Mouse (Mus musculus): ENCODE data around the gene Pde6d. TPM values are rescaled to one million over a fixed set of nuclear protein-coding genes. Genes with fewer than 3 reads are reported as not detected.
A peak's percentile ranks its signal among the peaks of the same experiment; 100 is the strongest.

Gene Pde6d
- polyA plus RNA-seq, 1 experiment: 74.9 TPM

DNA sequence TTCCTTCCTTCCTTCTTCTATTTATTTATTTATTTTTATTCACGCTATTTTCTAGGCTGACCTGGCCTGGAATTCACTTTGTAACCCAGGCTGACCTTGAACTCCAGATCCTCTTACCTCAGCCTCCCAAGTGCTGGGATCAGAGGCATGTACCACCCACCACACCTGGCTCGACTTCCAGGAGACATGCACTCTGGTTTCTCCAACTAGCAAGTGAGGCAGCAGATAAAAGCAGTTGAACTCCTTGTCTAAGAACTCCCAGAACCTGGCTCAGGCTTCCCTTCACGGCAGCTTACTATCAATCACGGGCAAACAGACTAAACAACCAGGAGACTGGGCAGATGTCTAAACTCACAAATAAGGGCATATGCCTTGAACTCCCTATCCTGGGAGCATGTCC lies 81.7 kb downstream of the Pde6d start:
- H3K4me3 ChIP-seq (ENCODE audit: insufficient read depth, low read length): no peak overlapping the region
- TF ChIP-seq CTCF (IDR thresholded peaks at IDR 0.05; ENCODE audit: extremely low read depth, insufficient read depth, low read length): no peak
- no peak for TF ChIP-seq POLR2A (IDR thresholded peaks at IDR 0.05; ENCODE audit: extremely low read depth, insufficient read depth, low read length)
- peak overlapping the region; percentile 30 for H3K27ac ChIP-seq (ENCODE audit: insufficient read depth, low read length)
- peaks cover 4% of the 10 kb centered on the region; the same call in 1 of the 2 replicates for H3K4me1 ChIP-seq (ENCODE audit: control insufficient read depth, insufficient read depth, low read length)

DNA sequence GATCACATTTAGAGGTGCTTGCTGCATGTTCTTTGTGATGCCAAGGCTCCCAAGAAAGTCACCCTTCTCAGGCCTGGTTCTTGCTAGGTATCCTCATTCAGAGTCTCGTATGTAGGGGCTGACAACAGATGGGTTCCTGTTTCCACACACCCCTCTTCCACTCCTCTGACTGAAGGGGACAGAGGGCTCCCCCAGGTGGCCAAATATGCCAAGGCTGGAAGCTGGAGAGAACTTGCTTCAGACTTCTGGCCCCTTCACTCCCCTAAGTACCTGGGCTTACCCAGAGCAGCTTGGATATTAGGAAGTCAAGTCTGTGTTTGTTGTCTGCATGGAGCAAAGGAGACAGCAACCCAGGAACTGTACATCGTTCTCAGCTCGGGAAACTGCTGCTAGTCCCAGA lies 82.5 kb downstream of the Pde6d start:
- Histone ChIP-seq H3K27ac (ENCODE audit: insufficient read depth, low read length) (no peak overlapping the region), H3K4me3 (ENCODE audit: insufficient read depth, low read length) (no peak overlapping the region), H3K4me1 (ENCODE audit: control insufficient read depth, insufficient read depth, low read length) (peaks cover 4% of the 10 kb centered on the region; the same call in 1 of the 2 replicates)
- TF ChIP-seq CTCF (IDR thresholded peaks at IDR 0.05; ENCODE audit: extremely low read depth, insufficient read depth, low read length) (peak; percentile 66), POLR2A (IDR thresholded peaks at IDR 0.05; ENCODE audit: extremely low read depth, insufficient read depth, low read length) (no peak)

DNA sequence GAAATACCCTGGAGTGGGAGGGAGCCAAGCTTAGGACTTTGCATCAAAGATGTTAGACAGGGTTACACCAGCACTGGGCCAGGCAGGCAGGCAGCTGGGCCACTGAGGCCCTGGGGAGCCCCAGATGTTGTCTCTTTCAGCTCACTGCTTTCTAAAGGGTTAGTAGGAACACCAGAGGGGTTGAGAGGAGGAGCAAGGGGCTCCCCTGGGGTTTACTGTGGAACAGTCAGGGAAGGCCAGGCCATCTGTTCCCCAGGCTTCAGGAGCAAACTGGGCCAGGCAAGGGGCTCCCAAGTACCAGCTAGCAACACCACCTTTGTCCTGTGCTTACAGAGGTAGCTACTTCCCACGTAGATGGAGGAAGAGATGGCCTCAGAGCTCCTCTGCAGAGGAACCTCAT lies 83.8 kb downstream of the Pde6d start:
- H3K4me1 ChIP-seq (ENCODE audit: control insufficient read depth, insufficient read depth, low read length): peaks cover 4% of the 10 kb centered on the region; the same call in 1 of the 2 replicates
- no peak for TF ChIP-seq CTCF (IDR thresholded peaks at IDR 0.05; ENCODE audit: extremely low read depth, insufficient read depth, low read length)
- TF ChIP-seq POLR2A (IDR thresholded peaks at IDR 0.05; ENCODE audit: extremely low read depth, insufficient read depth, low read length): no peak
- H3K4me3 ChIP-seq (ENCODE audit: insufficient read depth, low read length): no peak overlapping the region
- no peak overlapping the region for H3K27ac ChIP-seq (ENCODE audit: insufficient read depth, low read length)

DNA sequence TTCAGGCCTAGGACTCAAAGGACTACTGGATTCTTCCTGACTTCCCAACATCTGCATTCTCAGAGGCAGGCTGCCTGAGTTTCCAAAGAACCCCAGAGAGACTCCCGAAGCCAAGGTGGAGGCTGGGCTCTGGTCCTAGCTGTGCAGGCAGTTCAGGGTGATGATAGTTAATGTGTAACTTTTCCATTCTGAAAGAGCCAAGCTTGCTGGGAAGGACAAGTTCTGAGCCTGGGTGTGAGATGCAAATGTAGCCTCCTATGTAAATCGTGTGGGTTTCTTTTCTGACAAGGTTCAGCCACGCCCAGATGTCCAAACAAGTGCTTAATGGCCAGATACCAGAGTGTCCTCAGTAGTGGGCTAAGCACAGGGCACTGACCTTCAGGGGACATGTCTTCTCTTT lies 84.4 kb downstream of the Pde6d start:
- H3K27ac ChIP-seq (ENCODE audit: insufficient read depth, low read length): no peak overlapping the region
- peaks cover 4% of the 10 kb centered on the region; the same call in 1 of the 2 replicates for H3K4me1 ChIP-seq (ENCODE audit: control insufficient read depth, insufficient read depth, low read length)
- TF ChIP-seq POLR2A (IDR thresholded peaks at IDR 0.05; ENCODE audit: extremely low read depth, insufficient read depth, low read length) (no peak), CTCF (IDR thresholded peaks at IDR 0.05; ENCODE audit: extremely low read depth, insufficient read depth, low read length) (no peak)
- no peak overlapping the region for H3K4me3 ChIP-seq (ENCODE audit: insufficient read depth, low read length)

DNA sequence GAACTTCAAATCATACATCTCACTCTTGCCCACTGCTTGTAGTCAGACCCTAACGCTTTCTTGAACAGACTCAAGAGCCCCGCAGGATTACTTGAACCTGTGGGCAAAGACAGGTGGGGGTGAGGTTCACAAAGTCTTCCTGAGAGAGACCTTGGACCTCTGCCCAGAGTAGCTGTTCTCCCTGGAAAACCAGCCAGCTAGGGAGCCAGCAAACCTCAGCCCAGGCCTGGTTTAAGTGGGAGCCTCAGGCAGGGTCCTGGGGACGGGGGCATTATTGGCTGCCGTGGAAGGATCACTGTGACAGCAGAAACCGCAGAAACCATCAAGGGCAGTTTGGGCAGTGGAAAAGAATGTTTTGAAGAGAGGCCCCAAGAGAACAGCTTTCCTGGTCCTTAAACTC lies 85.1 kb downstream of the Pde6d start:
- Histone ChIP-seq H3K27ac (ENCODE audit: insufficient read depth, low read length) (no peak overlapping the region), H3K4me1 (ENCODE audit: control insufficient read depth, insufficient read depth, low read length) (peaks cover 4% of the 10 kb centered on the region; the same call in 1 of the 2 replicates), H3K4me3 (ENCODE audit: insufficient read depth, low read length) (no peak overlapping the region)
- TF ChIP-seq POLR2A (IDR thresholded peaks at IDR 0.05; ENCODE audit: extremely low read depth, insufficient read depth, low read length) (no peak), CTCF (IDR thresholded peaks at IDR 0.05; ENCODE audit: extremely low read depth, insufficient read depth, low read length) (no peak)

DNA sequence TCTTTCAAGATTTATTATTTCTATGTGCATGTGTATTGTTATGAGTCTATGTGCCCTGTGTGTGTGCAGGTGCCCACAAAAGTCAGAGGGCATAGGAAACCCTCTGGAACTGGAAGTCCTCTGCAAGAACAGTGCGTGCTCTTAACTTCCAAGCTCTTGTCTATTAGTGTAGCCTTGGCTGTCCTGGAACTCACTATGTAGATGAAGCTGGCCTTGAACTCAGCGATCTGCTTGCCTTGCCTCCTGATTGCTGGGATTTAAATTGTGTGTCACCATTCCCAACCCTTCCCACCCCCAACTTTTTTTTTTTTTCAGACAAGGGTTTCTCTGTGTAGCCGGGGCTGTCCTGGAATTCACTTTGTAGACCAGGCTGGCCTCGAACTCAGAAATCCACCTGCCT lies 86.1 kb downstream of the Pde6d start:
- Histone ChIP-seq H3K4me1 (ENCODE audit: control insufficient read depth, insufficient read depth, low read length) (peaks cover 3% of the 10 kb centered on the region; the same call in 1 of the 2 replicates), H3K4me3 (ENCODE audit: insufficient read depth, low read length) (no peak overlapping the region), H3K27ac (ENCODE audit: insufficient read depth, low read length) (no peak overlapping the region)
- TF ChIP-seq POLR2A (IDR thresholded peaks at IDR 0.05; ENCODE audit: extremely low read depth, insufficient read depth, low read length): no peak
- no peak for TF ChIP-seq CTCF (IDR thresholded peaks at IDR 0.05; ENCODE audit: extremely low read depth, insufficient read depth, low read length)

DNA sequence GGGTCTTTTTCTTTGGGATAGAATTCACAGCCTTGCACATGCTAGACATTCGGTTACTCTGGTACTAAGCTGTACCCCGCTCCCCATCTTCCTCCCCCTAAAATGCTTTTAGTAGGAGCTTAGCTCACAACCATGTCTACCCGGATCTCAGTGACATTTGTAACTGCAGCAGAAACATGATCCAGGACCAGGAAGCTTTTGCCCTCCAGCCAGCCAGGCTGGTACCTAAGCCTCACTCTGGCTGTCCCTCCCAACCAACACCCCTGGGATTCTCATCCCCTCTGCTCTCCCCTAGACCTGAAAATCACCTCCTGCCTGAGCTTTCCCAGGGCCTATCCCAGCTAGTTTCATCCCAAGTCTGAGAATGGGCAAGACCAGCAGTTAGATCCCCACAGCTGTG lies 88.6 kb downstream of the Pde6d start:
- no peak overlapping the region for H3K4me3 ChIP-seq (ENCODE audit: insufficient read depth, low read length)
- no peaks in the 10 kb centered on the region for H3K4me1 ChIP-seq (ENCODE audit: control insufficient read depth, insufficient read depth, low read length)
- H3K27ac ChIP-seq (ENCODE audit: insufficient read depth, low read length): no peak overlapping the region
- no peak for TF ChIP-seq CTCF (IDR thresholded peaks at IDR 0.05; ENCODE audit: extremely low read depth, insufficient read depth, low read length)
- TF ChIP-seq POLR2A (IDR thresholded peaks at IDR 0.05; ENCODE audit: extremely low read depth, insufficient read depth, low read length): no peak

Other genes starting within 250 kb of the Pde6d start
- 103 and 113 TPM in 2 replicates for gene Ncl, start 223.2 kb downstream of the Pde6d start, polyA plus RNA-seq (2012; rRNA removed)
- 0.09 and 0.25 TPM in 2 replicates for gene Nmur1, start 156.4 kb downstream of the Pde6d start, polyA plus RNA-seq (2012; rRNA removed)
- gene Tex44, start 156.3 kb downstream of the Pde6d start, polyA plus RNA-seq (2012; rRNA removed): not detected in 2 replicates
- gene Ptma, start 55.9 kb downstream of the Pde6d start, polyA plus RNA-seq (2012; rRNA removed): 548 and 595 TPM in 2 replicates
- 36.5 and 38.7 TPM in 2 replicates for gene Cops7b, start 275 bp upstream of the Pde6d start, polyA plus RNA-seq (2012; rRNA removed)
- gene Nppc, start 87.9 kb upstream of the Pde6d start, polyA plus RNA-seq (2012; rRNA removed): 11.9 and 12.7 TPM in 2 replicates
- 22.7 and 22.8 TPM in 2 replicates for gene Dis3l2, start 121.2 kb upstream of the Pde6d start, polyA plus RNA-seq (2012; rRNA removed)

All from cortical plate, adult 2 months (tissue).